Mouse (Mus musculus): ENCODE data around the gene Kank3.

GRCm38 (mm10) chr17:33782067-33782466 lies 28.3 kb upstream of the Kank3 start:
- TF ChIP-seq POLR2A (IDR thresholded peaks at IDR 0.05; ENCODE audit: borderline replicate concordance, control insufficient read depth, low read depth, low read length) (no peak), CTCF (IDR thresholded peaks at IDR 0.05; ENCODE audit: control insufficient read depth, insufficient read depth, low read length) (no peak)
